Mouse (Mus musculus) kidney, adult 2 months (tissue): ENCODE results near the gene Slc24a5. TPM values are rescaled to one million over a fixed set of nuclear protein-coding genes. Genes with fewer than 3 reads are reported as not detected.

ENCODE experiments used
- DNase-seq: peaks from one replicate; pipeline ENCODE4 v3.0.0; 2021
- H3K27ac ChIP-seq: fragments of 200-500 bp; 2 replicates; pipeline ENCODE4 v1.5.1; 2012; ENCODE audit warnings: low read depth, low read length, control low read depth, inconsistent platforms; ENCODE audit not compliant: insufficient read depth
- H3K27me3 ChIP-seq: fragments of 200-500 bp; replicated peaks from 2 replicates; pipeline ENCODE4 v1.6.1; 2012; ENCODE audit warnings: mild to moderate bottlenecking, moderate library complexity, low read length, inconsistent platforms; ENCODE audit not compliant: control insufficient read depth, insufficient read depth
- H3K36me3 ChIP-seq: fragments of 200-500 bp; 2 replicates; pipeline ENCODE4 v1.6.1; 2012; ENCODE audit warnings: mild to moderate bottlenecking, moderate library complexity, low read length, inconsistent platforms; ENCODE audit not compliant: control insufficient read depth, insufficient read depth
- H3K4me1 ChIP-seq: fragments of 200-500 bp; 2 replicates; pipeline ENCODE4 v1.6.1; 2011; ENCODE audit warnings: low read length; ENCODE audit not compliant: control insufficient read depth, insufficient read depth
- H3K4me3 ChIP-seq: fragments of 200-500 bp; 2 replicates; pipeline ENCODE4 v1.5.1; 2011; ENCODE audit warnings: mild to moderate bottlenecking, low read depth, low read length, control low read depth; ENCODE audit not compliant: insufficient read depth
- CTCF ChIP-seq: fragments of 200-500 bp; conservative IDR thresholded peaks from 2 replicates; pipeline ENCODE4 v1.5.1; 2011; ENCODE audit warnings: low read depth, mild to moderate bottlenecking, control low read depth, low read length, moderate library complexity, mixed read lengths; ENCODE audit not compliant: insufficient read depth, insufficient read length
- POLR2A ChIP-seq: fragments of 200-500 bp; IDR thresholded peaks from one replicate; pipeline ENCODE4 v1.6.1; 2011; ENCODE audit warnings: low read depth, low read length, control low read depth
- WGBS: fragments of 180-500 bp; shearing (Covaris S2); methylation state at CpG from one replicate; pipeline ENCODE4 v1.1.7; 2018; 5-methylcytosine and 5-hydroxymethylcytosine counted together
- polyA plus RNA-seq: library from polyadenylated mRNA; depleted of rRNA; stranded (reverse); fragments of >200 nt; gene quantifications from 2 replicates; pipeline ENCODE4 v1.2.3, GENCODE M21; 2012; rRNA removed

Slc24a5 gene
- polyA plus RNA-seq: 0.29 and 0.33 TPM in 2 replicates

DNA sequence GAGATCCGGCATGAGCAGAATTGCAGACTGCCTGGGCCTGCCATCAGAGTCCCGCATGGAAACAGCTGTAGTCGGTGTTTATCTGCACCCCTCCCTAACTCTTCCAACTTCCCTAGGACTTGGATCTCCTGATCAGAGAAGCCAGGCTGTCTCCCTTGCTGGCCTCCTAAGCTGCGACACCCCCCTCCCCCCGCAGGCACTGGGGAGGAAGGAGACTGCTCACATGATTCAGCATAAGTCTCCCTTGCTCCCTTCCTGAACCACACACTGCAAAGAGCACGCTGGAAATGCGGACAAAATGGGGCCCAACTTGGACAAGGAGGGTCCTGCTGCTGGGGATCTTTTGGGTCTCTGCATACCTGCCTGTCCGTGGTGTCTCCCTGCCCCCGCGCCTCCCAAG lies at the start of gene Slc24a5:
Slc24a5 (plus strand) TSS at position 231 of the 400 bp plus-strand sequence.
- Histone ChIP-seq H3K4me1 (no peaks in the 10 kb centered on the region), H3K27ac (no peak within 1 kb of the TSS), H3K27me3 (no peaks in the 10 kb centered on the region), H3K36me3 (no peaks in the 10 kb centered on the region), H3K4me3 (no peak within 1 kb of the TSS)
- TF ChIP-seq POLR2A (no peak), CTCF (no peak)
- 63% methylated on average over 10 of the region's 10 CpGs for WGBS
- no peak for DNase-seq

DNA sequence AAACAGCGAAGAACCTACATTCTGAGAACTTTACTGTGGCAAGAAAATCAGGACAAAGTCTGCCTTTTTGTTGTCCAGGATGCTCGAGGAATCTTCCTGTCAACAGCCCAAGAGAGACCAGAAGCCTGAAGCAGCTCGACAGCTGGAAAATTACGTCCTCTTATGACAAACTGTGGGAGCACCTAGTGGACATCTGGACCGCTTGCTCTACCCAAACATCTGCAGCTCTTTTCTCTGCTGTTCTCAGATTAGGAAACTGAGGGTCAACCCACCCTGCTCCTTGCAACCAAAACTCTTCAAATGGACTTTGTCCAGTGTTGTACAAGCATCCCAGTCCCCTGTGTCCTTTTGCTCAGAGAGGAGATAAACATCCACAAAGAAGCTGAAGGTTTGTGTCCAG lies 43.5 kb upstream of the Slc24a5 start:
- TF ChIP-seq CTCF (no peak), POLR2A (no peak)
- Histone ChIP-seq H3K27ac (no peak overlapping the region), H3K4me3 (no peak overlapping the region), H3K36me3 (no peaks in the 10 kb centered on the region), H3K27me3 (no peaks in the 10 kb centered on the region), H3K4me1 (no peaks in the 10 kb centered on the region)
- 51% methylated on average over 5 of the region's 5 CpGs for whole genome bisulfite sequencing
- no peak for DNase-seq

DNA sequence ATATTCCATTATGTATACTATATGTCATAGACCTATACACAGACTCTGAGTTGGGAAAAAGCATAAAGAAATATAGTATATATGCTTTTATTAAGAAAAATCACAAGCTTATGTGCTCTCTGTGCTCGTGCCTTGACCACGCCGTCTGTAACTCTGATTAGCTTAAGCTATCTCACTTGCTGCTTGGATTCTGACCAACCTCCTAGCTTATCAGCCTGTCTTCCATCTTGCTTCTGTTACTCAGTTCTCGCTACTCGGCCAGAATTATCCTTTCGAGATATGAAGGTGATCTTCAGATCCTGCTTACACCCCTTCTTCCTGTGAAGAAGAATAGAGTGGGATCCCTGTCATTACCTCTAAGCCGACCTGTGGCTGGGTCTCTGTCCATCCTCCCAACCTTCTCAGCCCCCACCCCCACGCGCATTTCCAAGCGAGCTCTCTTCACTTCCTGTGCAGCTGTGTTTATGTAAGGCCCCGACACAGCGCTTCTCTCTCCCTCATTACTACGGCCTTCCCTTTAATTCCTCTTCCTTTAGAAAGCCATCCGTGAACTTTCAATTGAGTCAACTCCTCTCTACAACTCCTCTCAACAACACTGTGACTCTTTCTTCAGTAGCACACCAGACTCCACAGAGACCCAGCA lies 41.4 kb upstream of the Slc24a5 start:
- no peaks in the 10 kb centered on the region for H3K4me1 ChIP-seq
- no peaks in the 10 kb centered on the region for H3K27me3 ChIP-seq
- no peaks in the 10 kb centered on the region for H3K36me3 ChIP-seq
- no peak overlapping the region for H3K27ac ChIP-seq
- no peak for DNase-seq
- no peak overlapping the region for H3K4me3 ChIP-seq
- TF ChIP-seq POLR2A (no peak), CTCF (no peak)
- 50% methylated on average over 14 of the region's 14 CpGs for WGBS

DNA sequence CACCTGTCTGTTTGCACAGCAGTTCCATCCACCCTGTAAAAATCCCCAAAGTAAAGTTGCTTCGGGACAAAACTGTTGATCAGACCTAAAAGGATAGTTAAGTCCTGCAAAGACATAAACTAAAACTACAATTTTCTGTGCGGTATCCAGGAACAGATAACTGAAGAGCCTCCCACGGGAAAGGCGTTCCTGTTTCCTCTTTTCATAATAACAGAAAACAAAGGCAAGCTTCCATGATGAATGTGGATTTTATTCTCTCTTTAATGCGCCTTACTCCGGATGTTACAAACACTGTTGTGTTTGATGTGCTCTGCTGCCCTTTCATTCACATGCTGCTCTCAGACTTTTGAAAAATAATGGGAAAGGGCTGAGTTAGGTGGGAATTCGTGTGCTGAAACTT lies 37.3 kb upstream of the Slc24a5 start:
- 66% methylated on average over 7 of the region's 7 CpGs for WGBS
- no peak for TF ChIP-seq POLR2A
- no peak for TF ChIP-seq CTCF
- peaks cover 6% of the 10 kb centered on the region for H3K4me1 ChIP-seq
- H3K27ac ChIP-seq: no peak overlapping the region
- DNase-seq: peak; percentile 19
- H3K4me3 ChIP-seq: no peak overlapping the region
- H3K36me3 ChIP-seq: no peaks in the 10 kb centered on the region
- H3K27me3 ChIP-seq: no peaks in the 10 kb centered on the region

DNA sequence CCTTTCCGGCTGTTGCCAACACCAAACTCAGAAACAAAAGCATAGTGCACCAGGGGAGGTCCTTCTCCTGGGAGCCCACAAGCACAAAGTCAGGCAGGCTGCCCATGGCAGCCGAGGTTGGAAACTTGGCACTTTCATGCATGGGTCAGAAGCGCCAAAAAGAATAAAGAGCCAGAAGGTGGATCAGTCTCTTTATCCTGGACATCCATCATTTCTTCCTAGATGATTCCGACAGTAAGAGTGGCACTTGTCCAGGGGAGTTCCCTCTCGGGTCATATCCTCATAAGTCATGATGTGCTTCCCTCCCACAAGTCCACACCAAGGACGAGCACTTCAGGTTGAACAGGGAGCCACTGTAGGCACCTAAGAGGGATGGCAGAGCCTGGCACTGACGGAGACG lies 36.8 kb upstream of the Slc24a5 start:
- Histone ChIP-seq H3K4me3 (no peak overlapping the region), H3K4me1 (peaks cover 6% of the 10 kb centered on the region), H3K36me3 (no peaks in the 10 kb centered on the region), H3K27ac (no peak overlapping the region), H3K27me3 (no peaks in the 10 kb centered on the region)
- TF ChIP-seq CTCF (no peak), POLR2A (no peak)
- 63% methylated on average over 8 of the region's 8 CpGs for WGBS
- DNase-seq: peak; percentile 47

DNA sequence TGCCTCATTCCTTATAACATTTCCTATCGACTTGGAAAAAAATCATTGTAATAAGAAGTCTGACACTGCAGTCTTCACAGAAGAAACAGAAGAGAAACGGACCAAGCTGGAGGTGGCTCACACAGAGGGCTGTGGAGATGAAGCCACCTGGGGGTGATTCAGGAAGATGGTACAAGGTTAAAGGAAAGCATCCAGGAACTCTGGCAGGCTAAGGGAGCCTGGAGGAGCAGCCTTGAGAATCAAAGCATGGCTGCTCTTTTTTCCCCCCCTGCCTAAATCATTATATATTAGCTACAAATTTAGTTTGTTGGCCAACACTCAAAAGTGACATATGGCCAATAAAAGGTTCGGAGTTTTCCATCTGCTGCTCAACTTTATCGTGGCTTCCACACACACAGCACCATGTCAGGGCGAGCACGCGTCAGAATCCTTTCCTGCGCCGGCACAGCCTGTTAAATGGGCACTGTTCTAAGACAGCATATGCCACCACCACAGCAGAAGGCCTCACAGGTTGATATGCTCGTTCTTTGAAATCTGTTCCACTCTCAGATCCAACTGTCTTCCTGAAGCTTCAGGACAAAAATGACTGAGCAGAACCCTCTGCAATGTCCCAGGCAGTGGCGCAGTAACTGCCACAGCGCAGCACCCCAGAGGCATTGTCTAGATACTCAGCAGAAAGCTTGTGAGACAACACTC lies 36.2 kb upstream of the Slc24a5 start:
- 87% methylated on average over 12 of the region's 12 CpGs for WGBS
- Histone ChIP-seq H3K4me3 (no peak overlapping the region), H3K27me3 (no peaks in the 10 kb centered on the region), H3K27ac (no peak overlapping the region), H3K4me1 (peaks cover 6% of the 10 kb centered on the region), H3K36me3 (no peaks in the 10 kb centered on the region)
- no peak for DNase-seq
- no peak for TF ChIP-seq CTCF
- TF ChIP-seq POLR2A: no peak

DNA sequence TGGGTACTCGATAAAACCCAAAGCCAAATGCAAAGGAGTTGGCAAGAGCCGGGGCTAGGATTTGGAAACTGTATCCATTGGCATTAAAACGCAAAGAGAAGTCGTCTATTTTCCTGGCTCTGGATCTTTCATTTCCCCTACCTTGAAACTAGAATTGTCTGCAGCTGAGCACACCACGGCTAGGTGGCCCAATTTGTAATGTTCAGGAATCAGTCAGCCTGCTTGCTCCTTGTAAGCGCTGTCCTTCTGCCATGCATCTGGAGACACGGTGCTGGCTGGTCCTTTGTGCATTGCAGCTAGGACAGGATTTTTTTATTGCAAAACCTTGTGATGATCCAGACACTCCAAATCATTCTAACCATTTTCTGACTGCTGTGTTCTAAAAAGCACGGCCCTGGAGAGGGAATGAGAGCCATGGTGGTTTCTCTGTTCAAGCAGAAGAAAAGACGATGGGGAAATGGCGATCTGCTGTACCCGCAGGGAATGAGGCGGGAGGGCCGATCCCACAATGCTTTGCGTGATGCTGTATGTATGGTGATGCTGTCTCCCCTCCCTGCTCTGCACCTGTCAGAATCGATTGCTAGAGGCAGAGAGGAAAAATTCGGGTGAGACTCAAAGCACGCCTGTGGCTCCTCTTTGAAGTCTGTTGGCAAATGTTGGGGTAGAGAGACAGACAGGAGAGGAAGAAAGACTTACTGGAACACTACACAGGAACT lies 35.5 kb upstream of the Slc24a5 start:
- no peak overlapping the region for H3K4me3 ChIP-seq
- H3K36me3 ChIP-seq: no peaks in the 10 kb centered on the region
- no peak for DNase-seq
- peak overlapping the region; percentile 53; the same call in 1 of the 2 replicates for H3K27ac ChIP-seq
- peaks cover 6% of the 10 kb centered on the region for H3K4me1 ChIP-seq
- no peak for TF ChIP-seq POLR2A
- TF ChIP-seq CTCF: no peak
- H3K27me3 ChIP-seq: no peaks in the 10 kb centered on the region
- 72% methylated on average over 17 of the region's 17 CpGs for WGBS
